Mouse (Mus musculus) kidney, adult 2 months (tissue): ENCODE data around the gene Add3. TPM values are rescaled to one million over a fixed set of nuclear protein-coding genes. Genes with fewer than 3 reads are reported as not detected.
A peak's percentile ranks its signal among the peaks of the same experiment; 100 is the strongest.

Experiments
- DNase-seq: peaks from one replicate; pipeline ENCODE4 v3.0.0; 2021
- H3K27ac ChIP-seq: fragments of 200-500 bp; 2 replicates; pipeline ENCODE4 v1.5.1; 2012; ENCODE audit warnings: low read depth, low read length, control low read depth, inconsistent platforms; ENCODE audit not compliant: insufficient read depth
- H3K27me3 ChIP-seq: fragments of 200-500 bp; replicated peaks from 2 replicates; pipeline ENCODE4 v1.6.1; 2012; ENCODE audit warnings: mild to moderate bottlenecking, moderate library complexity, low read length, inconsistent platforms; ENCODE audit not compliant: control insufficient read depth, insufficient read depth
- H3K36me3 ChIP-seq: fragments of 200-500 bp; 2 replicates; pipeline ENCODE4 v1.6.1; 2012; ENCODE audit warnings: mild to moderate bottlenecking, moderate library complexity, low read length, inconsistent platforms; ENCODE audit not compliant: control insufficient read depth, insufficient read depth
- H3K4me1 ChIP-seq: fragments of 200-500 bp; 2 replicates; pipeline ENCODE4 v1.6.1; 2011; ENCODE audit warnings: low read length; ENCODE audit not compliant: control insufficient read depth, insufficient read depth
- H3K4me3 ChIP-seq: fragments of 200-500 bp; 2 replicates; pipeline ENCODE4 v1.5.1; 2011; ENCODE audit warnings: mild to moderate bottlenecking, low read depth, low read length, control low read depth; ENCODE audit not compliant: insufficient read depth
- CTCF ChIP-seq: fragments of 200-500 bp; conservative IDR thresholded peaks from 2 replicates; pipeline ENCODE4 v1.5.1; 2011; ENCODE audit warnings: low read depth, mild to moderate bottlenecking, control low read depth, low read length, moderate library complexity, mixed read lengths; ENCODE audit not compliant: insufficient read depth, insufficient read length
- POLR2A ChIP-seq: fragments of 200-500 bp; IDR thresholded peaks from one replicate; pipeline ENCODE4 v1.6.1; 2011; ENCODE audit warnings: low read depth, low read length, control low read depth
- WGBS: fragments of 180-500 bp; shearing (Covaris S2); methylation state at CpG from one replicate; pipeline ENCODE4 v1.1.7; 2018; 5-methylcytosine and 5-hydroxymethylcytosine counted together
- polyA plus RNA-seq: library from polyadenylated mRNA; depleted of rRNA; stranded (reverse); fragments of >200 nt; gene quantifications from 2 replicates; pipeline ENCODE4 v1.2.3, GENCODE M21; 2012

The Add3 gene
- polyA plus RNA-seq, 1 experiment: 61.6 TPM

DNA sequence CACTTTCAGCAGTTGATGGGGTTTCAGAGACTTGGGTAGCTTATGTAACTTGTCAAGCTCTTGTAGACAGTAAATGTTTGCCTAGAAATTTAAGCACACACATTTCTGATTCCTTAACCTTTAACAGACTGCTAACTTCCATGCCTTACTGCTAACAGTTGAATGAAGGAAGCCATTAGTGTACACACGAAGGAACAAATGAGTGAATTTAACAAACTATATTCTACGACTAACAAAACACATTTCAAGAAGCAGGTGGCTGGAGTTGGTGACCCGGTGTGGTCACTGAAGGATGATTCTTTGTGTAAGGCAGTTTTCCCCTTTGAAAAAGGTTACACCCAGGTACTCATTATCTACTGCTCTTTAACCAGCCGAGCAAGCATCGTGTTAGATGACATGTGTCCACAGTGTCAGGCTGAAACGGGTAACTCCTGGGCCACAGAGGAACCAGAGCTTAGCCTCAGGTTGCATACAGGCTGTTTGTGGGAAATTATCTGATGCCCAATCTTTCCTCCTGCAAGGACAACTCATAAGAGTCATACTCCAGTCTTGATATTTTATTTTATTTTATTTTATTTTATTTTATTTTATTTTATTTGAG lies 17.5 kb upstream of the Add3 start:
- Histone ChIP-seq H3K27me3 (no peaks in the 10 kb centered on the region), H3K4me3 (no peak overlapping the region), H3K27ac (peak overlapping the region; percentile 69; the same call in 1 of the 2 replicates), H3K36me3 (no peaks in the 10 kb centered on the region), H3K4me1 (peaks cover 13% of the 10 kb centered on the region; the same call in 1 of the 2 replicates)
- 47% methylated on average over 6 of the region's 6 CpGs for WGBS
- TF ChIP-seq POLR2A (no peak), CTCF (no peak)
- DNase-seq: peak; percentile 52

DNA sequence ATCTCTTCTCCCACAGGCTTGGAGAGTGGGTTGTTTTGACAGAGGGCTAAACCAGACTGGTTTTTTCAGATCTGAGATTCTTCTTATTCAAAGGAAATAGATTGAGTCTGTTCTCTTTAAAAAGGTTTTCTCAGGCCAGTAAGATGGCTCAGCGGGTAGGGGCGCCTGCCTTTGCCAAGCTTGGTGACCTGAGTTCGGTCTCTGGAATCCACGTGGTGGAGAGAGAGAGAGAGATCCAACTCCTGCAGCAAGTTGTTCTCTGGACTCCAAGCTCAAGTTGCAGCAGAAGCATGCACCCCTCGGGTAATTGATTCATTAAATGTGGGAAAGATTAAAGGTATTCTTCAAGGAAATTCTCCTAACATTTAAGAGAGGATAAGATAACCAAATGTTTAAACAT lies 16.9 kb upstream of the Add3 start:
- 40% methylated on average over 5 of the region's 5 CpGs for WGBS
- TF ChIP-seq CTCF (no peak), POLR2A (no peak)
- peak overlapping the region; percentile 69; the same call in 1 of the 2 replicates for H3K27ac ChIP-seq

DNA sequence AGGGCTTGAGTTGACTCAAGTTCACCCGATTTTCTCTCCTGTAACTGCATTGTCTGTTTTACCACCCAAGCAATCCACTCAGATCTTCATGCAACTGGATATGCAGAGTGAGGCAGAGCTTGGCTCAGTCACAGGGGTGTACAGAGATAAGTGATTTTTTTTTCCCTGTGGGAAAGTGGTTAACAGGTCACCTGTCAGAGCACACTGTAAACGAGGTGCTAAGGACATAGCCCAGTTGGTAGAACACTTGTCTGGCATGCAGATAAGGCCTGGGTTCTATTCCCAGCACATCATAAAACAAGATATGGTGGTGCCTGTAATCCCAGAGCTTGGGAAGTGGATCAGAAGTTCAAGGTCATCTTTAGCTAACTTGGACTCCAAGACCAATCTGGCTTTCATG lies 14.6 kb upstream of the Add3 start:
- no peak for TF ChIP-seq POLR2A
- no peak for TF ChIP-seq CTCF
- Histone ChIP-seq H3K36me3 (no peaks in the 10 kb centered on the region), H3K27me3 (no peaks in the 10 kb centered on the region), H3K4me3 (no peak overlapping the region), H3K27ac (no peak overlapping the region), H3K4me1 (peaks cover 27% of the 10 kb centered on the region)
- DNase-seq: no peak
- WGBS: 77% methylated on average over 2 of the region's 2 CpGs

More for the DNA sequence above, 16.9 kb upstream of the Add3 start:
- Histone ChIP-seq H3K4me1 (peaks cover 18% of the 10 kb centered on the region; the same call in 1 of the 2 replicates), H3K27me3 (no peaks in the 10 kb centered on the region), H3K4me3 (no peak overlapping the region), H3K36me3 (no peaks in the 10 kb centered on the region)
- peak; percentile 92 for DNase-seq

DNA sequence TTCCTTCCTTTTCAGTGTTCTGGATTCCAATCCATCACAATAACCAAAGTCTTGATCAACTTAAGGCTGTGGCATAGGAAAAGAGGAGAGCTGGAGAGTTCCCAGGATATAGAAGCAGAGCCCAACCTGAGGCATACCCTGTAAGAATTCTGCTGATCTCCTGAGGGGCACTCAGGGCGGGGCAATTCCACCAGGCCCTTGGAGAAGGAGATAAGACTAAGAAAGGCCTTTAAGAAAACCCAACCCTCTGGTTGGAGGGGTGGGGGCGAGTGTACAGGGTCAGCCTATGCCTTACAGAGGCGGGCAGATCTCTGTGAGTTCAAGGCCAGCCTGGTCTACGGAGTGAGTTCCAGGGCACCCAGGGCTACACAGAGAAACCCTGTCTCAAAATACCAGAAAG lies 13.7 kb upstream of the Add3 start:
- no peak for DNase-seq
- WGBS: over 99% methylated on average over 4 of the region's 4 CpGs
- Histone ChIP-seq H3K4me1 (peaks cover 27% of the 10 kb centered on the region), H3K27me3 (no peaks in the 10 kb centered on the region), H3K27ac (no peak overlapping the region), H3K4me3 (no peak overlapping the region), H3K36me3 (no peaks in the 10 kb centered on the region)
- TF ChIP-seq CTCF (no peak), POLR2A (no peak)

DNA sequence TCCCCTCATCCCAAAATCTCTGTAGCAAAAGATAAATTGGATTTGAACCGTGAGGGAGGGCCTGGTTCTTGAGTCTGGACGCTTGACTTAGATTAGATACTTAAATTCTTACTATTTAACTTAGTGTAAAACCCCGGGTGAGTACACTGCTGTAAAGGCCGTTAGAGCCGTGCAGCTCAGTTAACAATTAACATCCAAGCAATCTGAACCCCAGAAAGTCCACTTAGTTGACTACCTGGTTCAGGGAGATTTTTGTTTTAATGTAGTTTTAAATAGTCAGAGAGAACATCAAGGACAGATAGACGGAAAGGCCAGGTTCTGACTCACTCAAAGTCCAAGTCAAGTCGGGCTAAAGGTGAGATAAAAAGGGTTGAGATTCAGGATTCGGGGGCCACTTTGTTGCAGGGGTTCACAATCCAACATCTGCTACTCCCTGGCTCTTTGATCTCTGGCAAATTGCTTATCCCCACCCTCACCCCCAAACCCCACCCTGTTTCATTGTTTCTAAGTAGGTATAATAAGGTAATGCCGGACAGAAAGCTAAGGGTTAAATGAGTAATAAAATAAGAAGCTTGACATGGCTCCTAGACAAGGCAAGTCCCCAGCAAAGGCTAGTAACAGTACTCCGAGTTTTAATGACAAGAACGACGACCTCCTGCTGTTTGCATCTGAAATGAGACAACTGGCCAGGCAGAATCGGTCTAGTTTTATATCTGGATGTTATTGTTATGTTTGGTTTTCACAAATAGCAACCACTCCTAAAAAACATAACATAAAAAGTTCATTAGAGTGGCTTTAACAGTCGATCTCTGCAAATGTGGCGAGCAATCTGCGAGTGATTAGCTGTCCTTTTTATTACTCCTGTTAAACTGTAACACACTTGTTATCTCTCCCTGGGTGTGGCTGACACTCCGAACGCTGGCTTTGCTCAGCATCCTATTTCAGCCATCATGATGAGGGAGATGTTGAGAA lies 12.6 kb upstream of the Add3 start:
- peak; percentile 89 for DNase-seq
- Histone ChIP-seq H3K4me1 (peaks cover 27% of the 10 kb centered on the region), H3K4me3 (no peak overlapping the region), H3K36me3 (no peaks in the 10 kb centered on the region), H3K27me3 (no peaks in the 10 kb centered on the region), H3K27ac (peak overlapping the region; percentile 82)
- TF ChIP-seq POLR2A: no peak
- TF ChIP-seq CTCF: no peak
- WGBS: 27% methylated on average over 18 of the region's 18 CpGs

DNA sequence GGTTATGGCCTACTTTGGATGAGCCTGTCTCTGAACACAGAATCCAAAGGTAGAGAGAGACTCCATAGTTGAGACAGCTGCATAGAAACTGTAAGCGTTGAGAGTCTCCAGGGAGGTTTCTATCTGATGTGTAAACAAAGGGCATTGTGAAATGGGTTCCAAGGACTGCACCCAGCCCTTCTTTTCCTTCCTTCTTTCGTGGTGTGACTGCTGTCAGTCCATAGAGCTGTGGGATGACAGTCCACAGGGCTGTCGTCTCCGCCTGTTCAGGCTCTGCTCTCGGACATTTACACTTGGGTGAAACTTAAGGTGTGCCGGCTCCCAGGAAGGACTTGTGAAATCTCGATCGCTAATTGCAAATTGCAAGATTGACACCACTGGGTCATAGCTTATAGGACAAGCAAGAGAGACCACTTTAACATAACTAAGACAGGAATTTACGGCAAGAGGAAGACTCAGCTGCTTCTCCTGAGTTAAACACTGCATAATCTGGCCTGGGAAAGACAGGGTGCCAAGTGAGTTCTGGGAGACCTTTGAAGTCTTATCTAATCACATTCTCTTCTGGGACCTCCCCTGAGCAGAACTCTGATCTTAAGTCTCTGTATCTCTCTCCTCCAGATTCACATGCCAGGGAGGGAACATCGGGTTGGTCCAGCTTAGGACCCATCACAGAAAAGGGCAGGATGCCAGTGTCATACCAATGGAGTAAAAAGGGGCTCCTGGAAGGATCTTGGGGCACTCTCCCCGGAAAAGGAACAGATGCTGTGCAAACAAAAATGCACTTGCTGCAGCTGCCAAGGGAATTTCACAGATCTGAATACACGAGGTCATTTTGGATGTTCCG lies 11.5 kb upstream of the Add3 start:
- DNase-seq: peak; percentile 18
- 50% methylated on average over 13 of the region's 13 CpGs for WGBS
- H3K36me3 ChIP-seq: no peaks in the 10 kb centered on the region
- no peaks in the 10 kb centered on the region for H3K27me3 ChIP-seq
- TF ChIP-seq CTCF (no peak), POLR2A (no peak)
- H3K4me3 ChIP-seq: no peak overlapping the region
- H3K4me1 ChIP-seq: peaks cover 24% of the 10 kb centered on the region
- 0 out of 2 replicates have a peak overlapping the region, but pooled peaks have one; percentile 12 for H3K27ac ChIP-seq
